Mouse (Mus musculus): ENCODE measurements around the gene Clec2g.

- no peak for TF ChIP-seq GATA1 (IDR thresholded peaks at IDR 0.05; ENCODE audit: borderline replicate concordance, low read length)
- TF ChIP-seq CTCF (IDR thresholded peaks at IDR 0.05; ENCODE audit: low read depth, low read length), result no peak
- TF ChIP-seq TAL1 (conservative IDR thresholded peaks at IDR 0.05; ENCODE audit: low read depth, low read length), result no peak
- no peak for TF ChIP-seq GATA2 (IDR thresholded peaks at IDR 0.05; ENCODE audit: borderline replicate concordance, low read depth, low read length)
- no peak for TF ChIP-seq POLR2AphosphoS5 (IDR thresholded peaks at IDR 0.05; ENCODE audit: insufficient replicate concordance, low read depth, low read length)
These were observed 67.2 kb downstream of the Clec2g start for GRCm38 (mm10) chr6:129001392-129001791.

Data from G1E (cell line).